Mouse (Mus musculus) testis, adult 2 months (tissue): ENCODE data around the gene Ugt1a9. TPM values are rescaled to one million over a fixed set of nuclear protein-coding genes. Genes with fewer than 3 reads are reported as not detected.

Experiments used
- H3K27ac ChIP-seq: fragments of 200-500 bp; 2 replicates; pipeline ENCODE4 v1.5.1; 2012; ENCODE audit warnings: low read depth, low read length; ENCODE audit not compliant: control insufficient read depth, insufficient read depth
- H3K27me3 ChIP-seq: fragments of 200-500 bp; 2 replicates; pipeline ENCODE4 v1.6.1; 2012; ENCODE audit warnings: mild to moderate bottlenecking, low read length, moderate library complexity; ENCODE audit not compliant: control insufficient read depth, insufficient read depth
- H3K36me3 ChIP-seq: fragments of 200-500 bp; 2 replicates; pipeline ENCODE4 v1.6.1; 2012; ENCODE audit warnings: mild to moderate bottlenecking, low read length; ENCODE audit not compliant: control insufficient read depth, insufficient read depth
- H3K4me1 ChIP-seq: fragments of 200-500 bp; 2 replicates; pipeline ENCODE4 v1.6.1; 2012; ENCODE audit warnings: low read length; ENCODE audit not compliant: control insufficient read depth, insufficient read depth
- H3K4me3 ChIP-seq: fragments of 200-500 bp; 2 replicates; pipeline ENCODE4 v1.5.1; 2012; ENCODE audit warnings: low read depth, mild to moderate bottlenecking, low read length, moderate library complexity, mixed read lengths; ENCODE audit not compliant: control insufficient read depth
- CTCF ChIP-seq: fragments of 200-500 bp; IDR thresholded peaks from 2 replicates; pipeline ENCODE4 v1.5.1; 2012; ENCODE audit warnings: low read depth, mild to moderate bottlenecking, inconsistent platforms, low read length, moderate library complexity; ENCODE audit not compliant: control insufficient read depth, insufficient read depth, insufficient replicate concordance
- POLR2A ChIP-seq: fragments of 200-500 bp; IDR thresholded peaks from 2 replicates; pipeline ENCODE4 v1.6.1; 2012; ENCODE audit warnings: low read depth, mild to moderate bottlenecking, inconsistent platforms, low read length, moderate library complexity; ENCODE audit not compliant: control insufficient read depth
- polyA plus RNA-seq: library from polyadenylated mRNA; depleted of rRNA; stranded (reverse); fragments of >200 nt; gene quantifications from 2 replicates; pipeline ENCODE4 v1.2.3, GENCODE M21; 2012

Gene Ugt1a9
- polyA plus RNA-seq, 1 experiment = 0.06 TPM

DNA sequence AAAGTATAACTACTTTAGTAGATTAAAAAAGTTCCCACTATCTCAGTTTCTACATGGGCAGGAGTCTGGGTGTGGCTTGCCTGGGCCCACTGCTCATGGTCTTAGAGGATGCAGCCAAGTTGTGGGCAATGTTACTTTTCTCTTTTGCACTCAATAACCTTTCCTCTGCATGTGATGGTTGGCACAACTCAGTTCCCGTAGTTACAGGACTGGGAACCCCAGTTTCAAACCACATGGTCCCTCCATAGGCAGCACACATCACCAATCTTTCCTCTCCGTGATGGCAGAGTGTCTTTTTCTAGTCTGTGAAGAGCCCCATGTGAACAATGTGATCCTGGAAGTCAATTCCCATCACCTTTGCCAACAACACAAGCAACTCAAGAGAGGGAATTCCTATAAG, 156.9 kb downstream of the Ugt1a9 start:
- Histone ChIP-seq H3K27me3 (no peaks in the 10 kb centered on the region), H3K36me3 (no peaks in the 10 kb centered on the region; the same call in 1 of the 2 replicates), H3K4me3 (peak overlapping the region; percentile 77), H3K27ac (0 out of 2 replicates have a peak overlapping the region, but pooled peaks have one; percentile 0), H3K4me1 (peaks cover 2% of the 10 kb centered on the region; the same call in 1 of the 2 replicates)
- TF ChIP-seq CTCF (no peak), POLR2A (no peak)

DNA sequence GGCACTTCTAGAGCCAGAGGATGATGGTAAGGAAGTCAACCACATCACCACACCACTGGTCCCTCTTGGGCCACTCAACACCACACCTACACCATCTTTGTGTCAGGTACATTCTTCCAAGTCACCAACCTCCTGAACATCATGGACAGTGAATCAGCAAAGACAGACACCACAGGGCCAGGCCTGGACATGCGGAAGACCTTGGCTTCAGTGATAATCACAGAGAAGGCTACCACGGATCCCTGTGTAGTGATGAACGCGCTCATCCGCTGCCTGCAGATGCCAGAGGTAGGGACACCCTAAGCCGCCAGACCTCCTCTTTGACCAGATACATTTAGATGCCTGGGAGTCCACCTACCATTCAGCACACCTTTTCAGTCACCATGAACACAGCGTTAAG, 157.5 kb downstream of the Ugt1a9 start:
- Histone ChIP-seq H3K27ac (no peak overlapping the region), H3K4me1 (peaks cover 2% of the 10 kb centered on the region; the same call in 1 of the 2 replicates), H3K27me3 (no peaks in the 10 kb centered on the region), H3K36me3 (no peaks in the 10 kb centered on the region; the same call in 1 of the 2 replicates), H3K4me3 (peak overlapping the region; percentile 77)
- TF ChIP-seq POLR2A = no peak
- no peak for TF ChIP-seq CTCF

DNA sequence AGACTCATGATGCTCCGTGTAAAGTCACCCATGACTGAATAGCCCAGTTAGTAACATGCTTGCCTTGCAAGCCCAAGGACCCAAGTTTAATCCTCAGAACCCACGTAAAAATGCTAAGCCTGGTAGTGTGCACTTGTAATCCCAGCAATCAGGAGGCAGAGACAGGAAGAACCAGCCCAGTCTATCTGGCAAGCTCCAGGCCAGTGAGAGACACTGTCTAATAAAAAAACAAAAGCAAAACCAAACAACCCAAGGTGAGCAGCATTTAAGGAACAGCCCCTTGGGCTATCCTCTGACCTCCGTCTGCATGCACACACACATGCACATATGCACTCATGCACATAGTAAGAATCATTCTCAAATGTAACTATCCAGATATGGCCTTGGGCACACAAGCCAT, 159.0 kb downstream of the Ugt1a9 start:
- TF ChIP-seq CTCF (no peak), POLR2A (no peak)
- no peak overlapping the region for H3K27ac ChIP-seq
- H3K27me3 ChIP-seq = no peaks in the 10 kb centered on the region
- H3K36me3 ChIP-seq = no peaks in the 10 kb centered on the region; the same call in 1 of the 2 replicates
- H3K4me1 ChIP-seq = peaks cover 2% of the 10 kb centered on the region; the same call in 1 of the 2 replicates
- H3K4me3 ChIP-seq = no peak overlapping the region

DNA sequence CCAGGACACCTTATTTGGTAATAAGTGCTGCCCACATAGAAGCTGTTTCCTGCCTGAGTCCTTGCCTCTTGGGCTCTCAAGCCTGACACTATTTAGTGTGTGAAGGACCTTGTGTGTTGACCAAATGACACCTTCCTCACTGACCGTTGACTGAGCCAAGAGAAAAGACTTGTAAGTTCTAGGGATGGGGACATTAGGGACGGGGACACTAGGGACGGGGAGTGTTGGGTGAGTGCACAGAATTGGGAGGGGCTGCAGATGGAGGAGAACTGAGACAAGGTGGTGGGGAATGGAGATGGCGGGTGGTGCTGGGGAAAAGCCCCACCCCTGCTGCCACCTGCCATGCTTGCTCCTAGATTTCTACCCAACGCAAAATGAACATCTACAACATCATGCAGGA, 159.4 kb downstream of the Ugt1a9 start:
- Histone ChIP-seq H3K27ac (no peak overlapping the region), H3K4me1 (peaks cover 2% of the 10 kb centered on the region; the same call in 1 of the 2 replicates), H3K36me3 (no peaks in the 10 kb centered on the region; the same call in 1 of the 2 replicates), H3K27me3 (no peaks in the 10 kb centered on the region), H3K4me3 (no peak overlapping the region)
- TF ChIP-seq POLR2A (no peak), CTCF (no peak)

DNA sequence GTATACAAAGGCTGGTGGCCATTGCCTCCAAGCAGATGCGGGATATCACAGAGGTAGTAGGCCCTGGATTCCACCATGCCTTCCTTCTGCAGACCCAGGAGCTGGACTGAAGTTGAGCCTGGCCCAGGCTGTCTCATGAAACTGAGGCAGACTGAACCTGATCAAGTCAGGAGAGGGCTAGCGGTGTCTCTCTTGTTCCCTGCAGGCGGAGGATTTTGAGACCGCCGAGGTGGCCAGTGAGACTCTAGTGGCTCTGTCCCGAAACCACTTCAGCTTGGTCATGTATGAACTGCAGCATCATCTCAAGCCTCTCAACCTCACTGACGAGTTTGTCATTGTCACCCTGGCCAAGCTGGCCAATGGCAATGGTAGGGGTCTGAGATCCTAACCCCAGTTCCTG, 159.8 kb downstream of the Ugt1a9 start:
- H3K4me1 ChIP-seq = peaks cover 2% of the 10 kb centered on the region; the same call in 1 of the 2 replicates
- no peak overlapping the region for H3K4me3 ChIP-seq
- no peaks in the 10 kb centered on the region; the same call in 1 of the 2 replicates for H3K36me3 ChIP-seq
- H3K27me3 ChIP-seq = no peaks in the 10 kb centered on the region
- TF ChIP-seq POLR2A = no peak
- TF ChIP-seq CTCF = no peak
- H3K27ac ChIP-seq = no peak overlapping the region

DNA sequence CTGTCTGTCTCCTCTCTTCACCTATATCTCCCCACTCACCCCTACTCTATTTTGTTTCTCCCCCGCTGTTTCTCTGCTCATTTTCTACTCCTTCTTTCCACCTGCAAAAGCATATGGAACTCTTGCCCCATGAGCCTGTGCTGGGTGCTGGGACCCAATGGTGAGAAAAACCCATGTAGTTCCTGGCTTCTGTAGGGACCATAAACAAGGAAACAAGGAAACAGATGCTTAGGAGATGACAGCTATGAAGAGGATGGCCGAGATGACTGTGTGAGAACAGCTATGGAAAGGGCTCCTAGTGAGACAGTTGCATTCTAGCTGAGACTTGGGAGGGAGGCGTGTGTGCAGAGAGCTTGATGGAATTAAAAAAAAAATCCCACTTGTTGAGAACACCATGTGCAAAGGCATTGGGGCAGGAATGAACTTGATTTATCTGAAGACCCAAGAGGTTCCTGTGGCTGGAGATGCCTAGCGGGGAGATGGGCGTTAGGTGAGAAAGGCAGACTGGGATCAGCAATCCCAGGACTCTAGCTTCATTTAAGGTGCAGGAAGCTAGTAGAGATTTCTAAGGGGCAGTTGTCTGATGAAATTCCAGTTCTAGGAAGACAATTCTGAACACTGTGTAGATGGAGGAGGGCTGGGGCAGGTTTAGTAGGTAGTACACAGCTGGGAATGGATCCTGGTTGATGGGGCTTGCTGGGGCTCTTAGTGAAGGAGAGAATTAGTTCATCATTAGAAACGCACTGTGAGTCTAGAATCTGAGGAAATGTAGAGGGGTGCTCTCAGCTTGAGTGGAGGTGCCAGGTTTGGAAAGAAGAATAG, 160.6 kb downstream of the Ugt1a9 start:
- Histone ChIP-seq H3K4me1 (peaks cover 2% of the 10 kb centered on the region; the same call in 1 of the 2 replicates), H3K27me3 (no peaks in the 10 kb centered on the region), H3K36me3 (no peaks in the 10 kb centered on the region; the same call in 1 of the 2 replicates), H3K27ac (no peak overlapping the region), H3K4me3 (no peak overlapping the region)
- no peak for TF ChIP-seq CTCF
- no peak for TF ChIP-seq POLR2A

DNA sequence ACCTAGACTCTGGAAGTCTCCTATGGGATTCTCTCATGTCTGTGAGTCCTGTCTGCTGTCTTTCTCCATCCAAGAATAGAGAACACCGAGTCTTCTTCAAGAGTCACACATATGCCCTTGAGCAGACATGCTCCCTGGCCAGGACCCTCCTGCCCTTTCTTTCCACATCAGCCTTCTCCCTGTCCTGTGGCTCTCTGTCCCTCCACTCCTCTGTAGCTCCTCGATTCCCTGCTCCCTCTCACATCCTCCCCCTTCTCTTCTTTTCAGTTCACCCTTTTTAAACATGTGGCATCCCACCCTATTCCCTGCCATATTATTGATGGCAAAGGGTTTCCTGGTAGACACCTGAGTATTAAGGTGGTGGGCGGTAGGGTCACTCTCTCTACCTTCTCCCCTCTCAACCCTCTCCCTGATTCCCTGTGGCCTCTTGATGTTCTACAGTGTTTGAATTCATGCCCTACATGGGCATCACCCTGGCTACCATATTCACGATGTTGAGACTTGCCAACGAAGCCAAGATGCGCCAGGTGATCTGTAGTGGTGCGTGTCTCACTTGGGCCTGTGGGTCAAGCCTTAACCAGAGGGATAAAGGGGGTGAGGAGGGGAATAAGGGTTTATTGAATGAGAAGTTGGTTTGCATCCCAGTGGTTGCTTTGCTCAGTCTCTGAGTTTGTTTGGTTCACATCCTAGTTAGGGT, 161.4 kb downstream of the Ugt1a9 start:
- Histone ChIP-seq H3K4me3 (no peak overlapping the region), H3K27me3 (no peaks in the 10 kb centered on the region), H3K27ac (no peak overlapping the region), H3K4me1 (no peaks in the 10 kb centered on the region; the same call in 1 of the 2 replicates), H3K36me3 (no peaks in the 10 kb centered on the region; the same call in 1 of the 2 replicates)
- no peak for TF ChIP-seq POLR2A
- TF ChIP-seq CTCF = no peak
